26 mouse cellular contexts compared by ENCODE assay signal in genomic region chr10:122020906-122021305, GRCm38 (mm10).
"Had no signal": no experiment of that assay in that cellular context is flagged by ENCODE, and none has a peak within 500 bp of the region (broad histone marks: within the 10 kb centered on the region; RNA-seq: fewer than 3 reads in every experiment).

No protein-coding gene starts in this region.

- H3K27me3 ChIP-seq: hindbrain, embryonic 12.5 days; hindbrain, embryonic 13.5 days; hindbrain, embryonic 15.5 days; kidney, embryonic 15.5 days had no signal

- H3K27ac ChIP-seq: heart, embryonic 10.5 days; heart, embryonic 13.5 days; heart, embryonic 15.5 days; hindbrain, embryonic 10.5 days; hindbrain, embryonic 12.5 days; hindbrain, embryonic 13.5 days; hindbrain, embryonic 14.5 days; hindbrain, embryonic 15.5 days; hindbrain, postnatal 0 days; kidney, embryonic 15.5 days; kidney, postnatal 0 days; layer of hippocampus, adult 2 months; left cerebral cortex, adult 2 months had no signal

- ATAC-seq: hindbrain, embryonic 16.5 days; hindbrain, postnatal 0 days; inflammation-experienced regulatory T-cells, adult 6 months had no signal

- H3K9ac ChIP-seq: heart, embryonic 12.5 days; heart, embryonic 13.5 days; heart, embryonic 15.5 days; hindbrain, embryonic 12.5 days; hindbrain, embryonic 13.5 days; hindbrain, embryonic 14.5 days; hindbrain, embryonic 15.5 days; kidney, embryonic 15.5 days had no signal

- H3K4me2 ChIP-seq: heart, embryonic 11.5 days; heart, embryonic 12.5 days; heart, embryonic 13.5 days; heart, embryonic 15.5 days; hindbrain, embryonic 12.5 days; hindbrain, embryonic 13.5 days; hindbrain, embryonic 14.5 days; hindbrain, embryonic 15.5 days; kidney, embryonic 15.5 days had no signal

- H3K4me3 ChIP-seq: heart, embryonic 10.5 days; heart, embryonic 12.5 days; heart, embryonic 13.5 days; heart, embryonic 15.5 days; hindbrain, embryonic 10.5 days; hindbrain, embryonic 12.5 days; hindbrain, embryonic 13.5 days; hindbrain, embryonic 15.5 days; kidney, embryonic 15.5 days; layer of hippocampus, adult 2 months; left cerebral cortex, adult 2 months had no signal

- H3K9me3 ChIP-seq: heart, embryonic 10.5 days; hindbrain, embryonic 15.5 days had no signal

- DNase-seq: heart, postnatal 10 days; heart, postnatal 14 days; heart, postnatal 36 days; kidney, adult 11 months; kidney, adult 18-20 months; kidney, adult 8-10 months; kidney, adult 9 months; layer of hippocampus, adult 9-11 months; layer of hippocampus, postnatal 36 days had no signal
